ENCODE assay signal across 8 mouse cellular contexts in genomic region chr4:88094062-88094767, GRCm38 (mm10). TPM values are rescaled to one million over a fixed set of nuclear protein-coding genes. Genes with fewer than 3 reads are reported as not detected.
A peak's percentile ranks its signal among the peaks of the same experiment; 100 is the strongest.
DNase-seq lines count a peak whose midpoint lies in the region; ATAC-seq and TF ChIP-seq lines count a peak whose summit lies in the region.

Gene Focad (plus strand): TSS chr4:88094629.

- peak within 1 kb of the TSS; percentile 97 for H3K4me2 ChIP-seq in heart, embryonic 11.5 days
- peak within 1 kb of the TSS; percentile 98 for H3K4me2 ChIP-seq in kidney, embryonic 16.5 days (replicated peaks; ENCODE audit: low read depth, low read length)
- peak within 1 kb of the TSS; percentile 90 for H3K4me2 ChIP-seq in myocyte (ENCODE audit: low read depth)

- TF ChIP-seq CTCF in C2C12 (IDR thresholded peaks at IDR 0.05; ENCODE audit: control insufficient read depth, insufficient read depth, insufficient read length) = no peak
- TF ChIP-seq CTCF in brain, embryonic 14.5 days (IDR thresholded peaks at IDR 0.05; ENCODE audit: borderline replicate concordance, extremely low read depth, insufficient read depth, insufficient read length) = no peak
- TF ChIP-seq CTCF in liver, adult 2 months (IDR thresholded peaks at IDR 0.05; ENCODE audit: low read depth, low read length) = no peak

- peak within 1 kb of the TSS; percentile 78 for H3K9ac ChIP-seq in heart, embryonic 11.5 days (ENCODE audit: low read depth, low read length)
- H3K9ac ChIP-seq in kidney, embryonic 16.5 days (replicated peaks; ENCODE audit: low read length) = peak within 1 kb of the TSS; percentile 74
- H3K9ac ChIP-seq in liver, adult 2 months (ENCODE audit: low read depth, low read length) = peak within 1 kb of the TSS; percentile 91

- WGBS in heart, embryonic 11.5 days (ENCODE audit: insufficient replicate concordance) = 1% methylated on average over 34 of the region's 34 CpGs
- WGBS in kidney, embryonic 16.5 days = under 1% methylated on average over 34 of the region's 34 CpGs
- WGBS in liver, adult 2 months = 2% methylated on average over 34 of the region's 34 CpGs

- H3K36me3 ChIP-seq in C2C12 (ENCODE audit: control insufficient read depth, insufficient read depth) (no peaks in the 10 kb centered on the region), myocyte (ENCODE audit: control insufficient read depth, insufficient read depth) (no peaks in the 10 kb centered on the region)
- H3K36me3 ChIP-seq in erythroblast, embryonic 14.5 days (ENCODE audit: control insufficient read depth) = no peaks in the 10 kb centered on the region
- no peaks in the 10 kb centered on the region for H3K36me3 ChIP-seq in heart, embryonic 11.5 days (ENCODE audit: control insufficient read depth, insufficient read depth, low read length)
- no peaks in the 10 kb centered on the region for H3K36me3 ChIP-seq in kidney, embryonic 16.5 days (ENCODE audit: insufficient read depth, low read length)
- H3K36me3 ChIP-seq in liver, adult 2 months (ENCODE audit: control insufficient read depth, insufficient read depth, low read length) = no peaks in the 10 kb centered on the region
- no peaks in the 10 kb centered on the region for H3K36me3 ChIP-seq in splenic B cell, adult 2 months (ENCODE audit: control insufficient read depth, insufficient read depth, low read length, poor library complexity, severe bottlenecking)

- H3K4me3 ChIP-seq in C2C12 (ENCODE audit: insufficient read depth, poor library complexity, severe bottlenecking) = peak within 1 kb of the TSS; percentile 59
- peak within 1 kb of the TSS; percentile 82 for H3K4me3 ChIP-seq in erythroblast, embryonic 14.5 days (replicated peaks)
- H3K4me3 ChIP-seq in heart, embryonic 11.5 days (ENCODE audit: low read depth, low read length) = peak within 1 kb of the TSS; percentile 57
- peak within 1 kb of the TSS; percentile 63 for H3K4me3 ChIP-seq in kidney, embryonic 16.5 days (ENCODE audit: low read length)
- H3K4me3 ChIP-seq in liver, adult 2 months (ENCODE audit: insufficient read depth, low read depth, low read length) = peak within 1 kb of the TSS; percentile 79
- H3K4me3 ChIP-seq in myocyte = peak within 1 kb of the TSS; percentile 39

- H3K4me1 ChIP-seq in erythroblast, embryonic 14.5 days (ENCODE audit: control insufficient read depth) = peaks cover 23% of the 10 kb centered on the region
- H3K4me1 ChIP-seq in heart, embryonic 11.5 days (ENCODE audit: control insufficient read depth, insufficient read depth, low read length) = peaks cover 4% of the 10 kb centered on the region; the same call in 1 of the 2 replicates
- 0 out of 2 replicates have a peak, but pooled peaks cover 6% of the 10 kb centered on the region for H3K4me1 ChIP-seq in kidney, embryonic 16.5 days (ENCODE audit: insufficient read depth, low read length)
- H3K4me1 ChIP-seq in liver, adult 2 months (ENCODE audit: control insufficient read depth, insufficient read depth, low read length) = no peaks in the 10 kb centered on the region

- peak; percentile 72 for TF ChIP-seq POLR2A in brain, embryonic 14.5 days (IDR thresholded peaks at IDR 0.05; ENCODE audit: borderline replicate concordance, extremely low read depth, insufficient read depth, insufficient read length, poor library complexity, severe bottlenecking)
- peak; percentile 94 for TF ChIP-seq POLR2A in liver, adult 2 months (IDR thresholded peaks at IDR 0.05; ENCODE audit: extremely low read depth, insufficient read depth, low read length)
- peak; percentile 97 for TF ChIP-seq POLR2A in myocyte (IDR thresholded peaks at IDR 0.05; ENCODE audit: insufficient read length, low read depth)

- H3K27me3 ChIP-seq in C2C12 (ENCODE audit: control insufficient read depth, insufficient read depth, insufficient read length) (no peaks in the 10 kb centered on the region), myocyte (ENCODE audit: control insufficient read depth, insufficient read depth, insufficient read length) (no peaks in the 10 kb centered on the region)
- H3K27me3 ChIP-seq in erythroblast, embryonic 14.5 days (ENCODE audit: control insufficient read depth) = no peaks in the 10 kb centered on the region
- no peaks in the 10 kb centered on the region for H3K27me3 ChIP-seq in heart, embryonic 11.5 days (ENCODE audit: control insufficient read depth, insufficient read depth, low read length)
- no peaks in the 10 kb centered on the region for H3K27me3 ChIP-seq in kidney, embryonic 16.5 days (ENCODE audit: insufficient read depth, low read length)
- no peaks in the 10 kb centered on the region for H3K27me3 ChIP-seq in liver, adult 2 months (ENCODE audit: control insufficient read depth, insufficient read depth, low read length)
- H3K27me3 ChIP-seq in splenic B cell, adult 2 months (ENCODE audit: control insufficient read depth, insufficient read depth, low read length, poor library complexity, severe bottlenecking) = no peaks in the 10 kb centered on the region

- peaks cover 3% of the 10 kb centered on the region for H3K79me3 ChIP-seq in C2C12 (ENCODE audit: low read depth)

- no peaks in the 10 kb centered on the region for H3K9me3 ChIP-seq in erythroblast, embryonic 14.5 days (ENCODE audit: control insufficient read depth, low read length)
- H3K9me3 ChIP-seq in heart, embryonic 11.5 days (replicated peaks; ENCODE audit: control insufficient read depth, low read length) = no peaks in the 10 kb centered on the region
- H3K9me3 ChIP-seq in kidney, embryonic 16.5 days (ENCODE audit: low read length) = no peaks in the 10 kb centered on the region

- ATAC-seq in heart, embryonic 11.5 days (replicated peaks; ENCODE audit: insufficient number of reproducible peaks, low FRiP score, low TSS enrichment) = peak; percentile 100
- ATAC-seq in kidney, embryonic 16.5 days (ENCODE audit: low FRiP score, low TSS enrichment) = peak; percentile 100

- no peak within 1 kb of the TSS for H3K27ac ChIP-seq in heart, embryonic 11.5 days (ENCODE audit: low read depth, low read length)
- H3K27ac ChIP-seq in kidney, embryonic 16.5 days (ENCODE audit: low read length) = peak within 1 kb of the TSS; percentile 41; the same call in 1 of the 2 replicates
- peak within 1 kb of the TSS; percentile 66 for H3K27ac ChIP-seq in liver, adult 2 months (replicated peaks; ENCODE audit: insufficient read depth, low read depth, low read length)

- peak; percentile 99 for DNase-seq in brain, embryonic 14.5 days (ENCODE audit: low read depth)
- peak; percentile 90 for DNase-seq in liver, adult 2 months (ENCODE audit: extremely low read depth, low read depth, low spot score)
- peak; percentile 97 for DNase-seq in splenic B cell, adult 2 months (ENCODE audit: low read depth, low spot score)

- H3K79me2 ChIP-seq in C2C12 (ENCODE audit: control insufficient read depth, insufficient read depth) = no peaks in the 10 kb centered on the region
- H3K79me2 ChIP-seq in liver, adult 2 months (ENCODE audit: control insufficient read depth, insufficient read depth, low read length) = no peaks in the 10 kb centered on the region
- H3K79me2 ChIP-seq in myocyte (ENCODE audit: control insufficient read depth, insufficient read depth) = no peaks in the 10 kb centered on the region

- H3ac ChIP-seq in C2C12 (ENCODE audit: control insufficient read depth, insufficient read length, low read depth) (peak within 1 kb of the TSS; percentile 94), myocyte (ENCODE audit: control insufficient read depth, insufficient read length) (peak within 1 kb of the TSS; percentile 38)

TF ChIP-seq in C2C12, 6 proteins besides CTCF, POLR2A, EP300 and RAD21:
- TF ChIP-seq MYOD1 (IDR thresholded peaks at IDR 0.05; ENCODE audit: control insufficient read depth, insufficient read length, low read depth) = no peak
- no peak for TF ChIP-seq MYOG (IDR thresholded peaks at IDR 0.05; ENCODE audit: control insufficient read depth, extremely low read depth, insufficient read length)
- TF ChIP-seq CEBPB (IDR thresholded peaks at IDR 0.05; ENCODE audit: low read depth) = no peak
- TF ChIP-seq MAX (IDR thresholded peaks at IDR 0.05) = no peak
- no peak for TF ChIP-seq USF1 (IDR thresholded peaks at IDR 0.05; ENCODE audit: low read depth)
- TF ChIP-seq FOSL1 (IDR thresholded peaks at IDR 0.05; ENCODE audit: insufficient read depth, low read length, poor library complexity, severe bottlenecking) = no peak
TF ChIP-seq in C2C12: peak in this region for 0.

TF ChIP-seq in myocyte, 11 proteins besides CTCF, POLR2A, EP300 and RAD21:
- TF ChIP-seq MYOD1 (IDR thresholded peaks at IDR 0.05; ENCODE audit: control insufficient read depth in 1 of 3, insufficient read length in 2 of 3, low read depth in 2 of 3) = peak in 1 of 3 experiments; percentile 41
- TF ChIP-seq POLR2AphosphoS2 (IDR thresholded peaks at IDR 0.05; ENCODE audit: insufficient read length, low read depth) = peak; percentile 86
- TF ChIP-seq MYOG (IDR thresholded peaks at IDR 0.05; ENCODE audit: control insufficient read depth in 1 of 3, insufficient read depth in 1 of 3, insufficient read length in 2 of 3, low read depth in 2 of 3) = no peak

RNA-seq across cellular contexts. Expression of gene Focad, which starts in this region (rescaled TPM):
- polyA plus RNA-seq in C2C12 (2012; fragmentation: generic; extraction: Trizol) = 10.3 TPM
- polyA plus RNA-seq in brain, embryonic 14.5 days (2012; rRNA removed) = 20.3 and 20.5 TPM in 2 replicates
- polyA plus RNA-seq in erythroblast, embryonic 14.5 days (2012) = 0.28 and 0.29 TPM in 2 replicates
- 12.2 and 13.3 TPM in 2 replicates for polyA plus RNA-seq in heart, embryonic 11.5 days (2014; fragmentation: Nextera tagmentation; extraction: Ambion mirVana)
- polyA plus RNA-seq in kidney, embryonic 16.5 days (2015; fragmentation: Nextera tagmentation; extraction: Ambion mirVana) = 14.8 and 15.5 TPM in 2 replicates
- total RNA-seq in liver, adult 2 months (2014; rRNA removed) = 11.1 and 13.6 TPM in 2 replicates
- 4.5 and 6.4 TPM in 2 replicates for polyA plus RNA-seq in liver, adult 2 months (2012; rRNA removed)
- polyA plus RNA-seq in myocyte (2012; fragmentation: generic; extraction: Trizol) = 15.3 TPM
